Mouse (Mus musculus) lung, postnatal 14 days (tissue): ENCODE measurements at regions not wholly inside any gene's neighbourhood (a gene's known extent, or its start where the extent isn't known, plus 50 kb on each side); places are given as distances from the start of the nearest gene placed in this dataset.
A peak's percentile ranks its signal among the peaks of the same experiment; 100 is the strongest.

Experiments used
- DNase-seq: peaks from one replicate; pipeline ENCODE4 v3.0.0; 2021

- no peak for DNase-seq
These were observed 142.5 kb upstream of the Slc30a5 start for GRCm38 (mm10) chr13:100975741-100976140.

GRCm38 (mm10) chr13:100971080-100972017 lies 138.1 kb upstream of the Slc30a5 start:
- no peak for DNase-seq

GRCm38 (mm10) chr13:100962811-100963540 lies 129.7 kb upstream of the Slc30a5 start:
- DNase-seq: no peak

- no peak for DNase-seq
These were observed 121.5 kb upstream of the Slc30a5 start for GRCm38 (mm10) chr13:100954598-100955251.

GRCm38 (mm10) chr13:100954106-100954505 lies 120.9 kb upstream of the Slc30a5 start:
- DNase-seq: no peak

GRCm38 (mm10) chr13:100951185-100951508 lies 117.9 kb upstream of the Slc30a5 start:
- no peak for DNase-seq

- DNase-seq: peak; percentile 7
These were observed 117.3 kb upstream of the Slc30a5 start for GRCm38 (mm10) chr13:100950348-100951184.

- DNase-seq: no peak
These were observed 110.1 kb upstream of the Slc30a5 start for GRCm38 (mm10) chr13:100943206-100943848.

- no peak for DNase-seq
These were observed 107.6 kb upstream of the Slc30a5 start for GRCm38 (mm10) chr13:100940791-100941190.

GRCm38 (mm10) chr13:100939677-100940076 lies 106.5 kb upstream of the Slc30a5 start:
- DNase-seq: peak; percentile 47

GRCm38 (mm10) chr13:100933265-100933664 lies 100.0 kb upstream of the Slc30a5 start:
- no peak for DNase-seq

- DNase-seq: no peak
These were observed 66.3 kb upstream of the Slc30a5 start for GRCm38 (mm10) chr13:100899566-100899965.

- no peak for DNase-seq
These were observed 60.6 kb upstream of the Slc30a5 start for GRCm38 (mm10) chr13:100893871-100894270.

- DNase-seq: no peak
These were observed 59.9 kb upstream of the Slc30a5 start for GRCm38 (mm10) chr13:100893096-100893495.

- DNase-seq: no peak
These were observed 59.4 kb upstream of the Slc30a5 start for GRCm38 (mm10) chr13:100892647-100893071.

GRCm38 (mm10) chr13:100892204-100892603 lies 59.0 kb upstream of the Slc30a5 start:
- DNase-seq: peak; percentile 70

GRCm38 (mm10) chr13:100890457-100890856 lies 57.2 kb upstream of the Slc30a5 start:
- no peak for DNase-seq

GRCm38 (mm10) chr13:100888481-100888880 lies 55.3 kb upstream of the Slc30a5 start:
- DNase-seq: no peak

GRCm38 (mm10) chr13:100883711-100884110 lies 50.5 kb upstream of the Slc30a5 start:
- no peak for DNase-seq
